Mouse (Mus musculus) heart, adult 2 months (tissue): ENCODE results near the gene Sf3b4. TPM values are rescaled to one million over a fixed set of nuclear protein-coding genes. Genes with fewer than 3 reads are reported as not detected.

Experiments used
- DNase-seq, 2 experiments: peaks; one replicate each; pipeline ENCODE4 v3.0.0; 2021
- H3K27ac ChIP-seq: fragments of 200-600 bp; 2 replicates; pipeline ENCODE4 v1.8.1; 2022
- H3K27me3 ChIP-seq: fragments of 200-500 bp; 2 replicates; pipeline ENCODE4 v1.6.1; 2012; ENCODE audit warnings: mild to moderate bottlenecking, low read length, inconsistent platforms, mixed read lengths; ENCODE audit not compliant: control insufficient read depth, insufficient read depth
- H3K36me3 ChIP-seq: fragments of 200-500 bp; 2 replicates; pipeline ENCODE4 v1.6.1; 2012; ENCODE audit warnings: low read length, inconsistent platforms; ENCODE audit not compliant: control insufficient read depth, insufficient read depth
- H3K4me1 ChIP-seq: fragments of 200-500 bp; 2 replicates; pipeline ENCODE4 v1.6.1; 2011; ENCODE audit warnings: low read length; ENCODE audit not compliant: control insufficient read depth, insufficient read depth
- H3K4me3 ChIP-seq: fragments of 200-600 bp; 2 replicates; pipeline ENCODE4 v1.8.1; 2022
- H3K79me2 ChIP-seq: fragments of 200-500 bp; replicated peaks from 2 replicates; pipeline ENCODE4 v1.6.1; 2012; ENCODE audit warnings: mild to moderate bottlenecking, inconsistent platforms, low read length, moderate library complexity, mixed read lengths; ENCODE audit not compliant: control insufficient read depth, insufficient read depth
- H3K9ac ChIP-seq: fragments of 200-500 bp; 2 replicates; pipeline ENCODE4 v1.6.1; 2012; ENCODE audit warnings: low read depth, mild to moderate bottlenecking, control low read depth, inconsistent platforms, low read length, mixed read lengths
- CTCF ChIP-seq: fragments of 200-600 bp; IDR thresholded peaks from 2 replicates; pipeline ENCODE4 v1.8.1; 2022; ENCODE audit warnings: antibody characterized with exemption, mild to moderate bottlenecking, moderate library complexity
- EP300 ChIP-seq: fragments of 200-500 bp; IDR thresholded peaks from 2 replicates; pipeline ENCODE4 v1.6.1; 2011; ENCODE audit warnings: low read depth, low read length, control low read depth; ENCODE audit not compliant: insufficient read depth
- POLR2A ChIP-seq: fragments of 200-500 bp; IDR thresholded peaks from 2 replicates; pipeline ENCODE4 v1.6.1; 2011; ENCODE audit warnings: mild to moderate bottlenecking, low read depth, low read length, control low read depth; ENCODE audit not compliant: insufficient read depth
- WGBS: fragments of 180-500 bp; shearing (Covaris S2); methylation state at CpG from one replicate; pipeline ENCODE4 v1.1.7; 2018; 5-methylcytosine and 5-hydroxymethylcytosine counted together
- intact Hi-C: fragments of 180-260 bp; cut with DNase I; formaldehyde crosslinking; loops from one replicate; pipeline ENCODE4 v1.15.1; 2025
- polyA plus RNA-seq: library from polyadenylated mRNA; depleted of rRNA; stranded (reverse); fragments of >200 nt; gene quantifications from 2 replicates; pipeline ENCODE4 v1.2.3, GENCODE M21; 2012
- total RNA-seq, 2 experiments: library from RNA; stranded (reverse); gene quantifications; 2 replicates each; pipeline ENCODE4 v1.2.3; 2021

The Sf3b4 gene
- total and polyA plus RNA-seq, 3 experiments, result 15.7 to 23.0 (median 16.5) TPM

DNA sequence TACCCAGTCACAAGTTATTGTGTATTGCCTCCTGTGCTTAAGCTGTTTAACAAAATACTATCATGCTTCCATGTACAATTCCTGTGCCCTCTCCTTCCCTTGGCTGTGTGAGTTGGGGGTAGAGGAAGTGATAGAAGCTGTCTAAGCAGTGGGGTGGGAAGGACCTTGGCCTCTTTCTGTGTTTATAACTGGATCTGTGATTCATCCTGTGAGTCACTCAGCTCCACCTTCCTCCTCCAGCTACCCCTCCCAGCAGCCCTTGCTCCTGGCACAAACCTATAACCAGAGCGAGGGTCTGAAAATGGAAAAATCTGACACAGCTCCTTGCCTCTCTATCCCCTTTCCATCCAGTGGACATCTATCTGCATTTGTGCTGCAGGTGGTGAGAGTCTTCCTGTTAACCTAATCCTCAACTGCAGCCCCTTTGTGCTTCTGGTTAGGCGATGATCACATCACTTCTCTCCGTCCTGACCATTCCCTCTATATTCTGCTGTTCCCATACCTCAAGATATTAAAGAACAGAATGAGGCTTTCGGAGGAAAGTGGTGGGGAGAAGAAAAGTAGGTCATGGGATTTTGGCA lies 11.8 kb upstream of the Sf3b4 start:
- intact Hi-C loops, result no loop called here
- Histone ChIP-seq H3K4me3 (peak overlapping the region; percentile 48), H3K36me3 (peaks cover 5% of the 10 kb centered on the region), H3K9ac (peak overlapping the region; percentile 48), H3K4me1 (peaks cover 14% of the 10 kb centered on the region), H3K27me3 (no peaks in the 10 kb centered on the region), H3K79me2 (no peaks in the 10 kb centered on the region), H3K27ac (peak overlapping the region; percentile 76)
- 20% methylated on average over 4 of the region's 4 CpGs for WGBS
- TF ChIP-seq POLR2A (peak; percentile 60), EP300 (0 out of 2 replicates have a peak, but pooled peaks have one; percentile 42), CTCF (no peak)
- DNase-seq, result peak; percentile 63 to 79

DNA sequence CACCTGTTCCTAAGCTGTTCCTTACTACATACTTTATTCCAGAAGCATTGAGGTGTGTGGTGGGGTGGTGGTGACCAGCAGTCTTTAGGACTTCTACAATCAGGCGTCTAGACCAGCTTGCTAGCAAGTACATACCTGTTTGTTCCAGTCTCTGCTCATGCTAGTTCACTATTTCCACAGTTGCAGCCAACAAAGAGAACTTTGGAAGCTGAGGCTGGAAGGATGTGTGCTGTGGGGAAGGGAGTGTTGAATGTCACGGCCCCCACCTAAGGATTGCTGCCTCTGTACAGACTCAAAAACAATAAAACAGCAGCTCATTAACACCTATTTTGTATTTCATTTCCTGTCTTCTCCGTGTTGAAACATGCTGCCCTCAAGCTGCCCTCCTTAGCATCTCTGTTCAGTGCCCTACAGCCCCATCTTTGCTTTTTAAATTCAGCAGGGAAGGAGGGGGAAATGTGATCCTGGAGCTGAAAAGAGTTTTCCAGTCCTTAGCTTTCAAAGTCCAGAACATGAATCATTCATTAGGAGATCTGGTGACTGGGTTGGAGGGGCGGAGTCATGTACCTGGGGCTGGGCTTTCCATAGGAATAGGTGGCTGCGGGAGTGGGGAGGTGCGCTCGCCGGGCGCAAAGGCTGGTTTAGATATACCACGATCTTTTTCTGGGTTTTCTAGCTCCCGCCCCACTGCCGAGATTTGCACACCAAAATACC lies 11.2 kb upstream of the Sf3b4 start:
- intact Hi-C loops, result no loop called here
- WGBS, result 2% methylated on average over 12 of the region's 12 CpGs
- H3K9ac ChIP-seq, result peak overlapping the region; percentile 57
- peaks cover 5% of the 10 kb centered on the region for H3K36me3 ChIP-seq
- H3K4me1 ChIP-seq, result peaks cover 14% of the 10 kb centered on the region
- TF ChIP-seq POLR2A, result peak; percentile 58
- TF ChIP-seq EP300, result no peak
- peak; percentile 60 to 67 for DNase-seq
- peak overlapping the region; percentile 76 for H3K27ac ChIP-seq
- H3K4me3 ChIP-seq, result peak overlapping the region; percentile 48
- H3K79me2 ChIP-seq, result no peaks in the 10 kb centered on the region
- no peaks in the 10 kb centered on the region for H3K27me3 ChIP-seq

DNA sequence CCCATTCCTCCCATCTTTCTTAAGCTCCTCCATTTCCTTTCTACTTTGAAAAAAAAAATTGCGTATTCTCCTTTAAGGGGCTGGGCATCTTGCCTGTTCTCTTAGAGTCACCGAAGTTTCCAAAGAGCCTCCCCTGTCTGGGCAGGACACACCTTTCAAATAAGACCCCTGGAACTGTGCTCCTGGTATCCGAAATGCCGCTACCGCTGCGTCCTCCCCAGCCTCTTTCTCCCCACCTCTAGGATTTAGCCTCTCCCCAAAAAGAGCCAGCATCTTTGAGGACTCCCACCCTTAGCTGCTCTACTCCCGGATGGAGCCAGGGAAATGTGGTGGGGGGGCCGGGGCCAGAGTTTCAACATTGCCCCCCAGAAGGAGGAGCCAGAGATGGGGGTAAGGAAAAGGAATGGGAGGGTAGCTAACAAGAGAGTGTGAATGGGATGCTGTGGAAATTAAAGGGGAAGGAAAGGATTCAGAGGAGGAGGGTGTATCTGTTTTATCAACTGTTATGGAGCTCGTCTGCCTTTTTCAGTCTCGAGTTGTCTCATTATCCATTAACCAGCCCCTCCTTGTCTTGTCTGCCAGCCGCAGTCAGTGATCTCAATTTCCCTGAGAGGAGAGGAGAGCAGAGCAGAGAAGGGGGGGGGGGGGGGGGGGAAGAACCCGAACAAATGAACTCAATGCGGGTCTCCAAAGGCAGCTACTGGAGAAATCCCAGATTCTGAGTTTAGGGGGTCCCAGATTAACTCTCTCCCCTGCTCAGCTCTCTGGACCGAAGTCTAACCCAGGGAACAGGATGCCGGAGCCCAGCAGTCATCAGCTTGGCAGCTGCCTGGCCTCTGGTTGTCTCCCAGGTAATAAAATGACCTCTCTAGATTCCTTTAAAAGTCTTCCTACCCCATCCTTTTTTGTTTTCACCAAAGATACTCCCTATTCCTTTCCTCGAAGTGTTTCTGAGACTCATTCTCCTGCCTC lies 10.0 kb upstream of the Sf3b4 start, which contains the start of gene Mtmr11:
Mtmr11 (plus strand) TSS at position 136 of the 972 bp plus-strand sequence.
- H3K4me3 ChIP-seq, result peak within 1 kb of the TSS; percentile 48
- peaks cover 14% of the 10 kb centered on the region for H3K4me1 ChIP-seq
- peaks cover 5% of the 10 kb centered on the region for H3K36me3 ChIP-seq
- H3K79me2 ChIP-seq, result no peaks in the 10 kb centered on the region
- DNase-seq, result peak; percentile 41 to 57
- H3K9ac ChIP-seq, result peak within 1 kb of the TSS; percentile 76
- peak within 1 kb of the TSS; percentile 76 for H3K27ac ChIP-seq
- WGBS, result 9% methylated on average over 16 of the region's 16 CpGs
- no peaks in the 10 kb centered on the region for H3K27me3 ChIP-seq
- intact Hi-C loops, result no loop called here
- TF ChIP-seq EP300 (no peak), POLR2A (0 out of 2 replicates have a peak, but pooled peaks have one; percentile 24), CTCF (no peak)

GRCm38 (mm10) chr3:96163040-96163439 lies 9.1 kb upstream of the Sf3b4 start:
- H3K27ac ChIP-seq, result no peak overlapping the region
- no peak overlapping the region for H3K9ac ChIP-seq
- no peaks in the 10 kb centered on the region for H3K27me3 ChIP-seq
- TF ChIP-seq EP300, result no peak
- TF ChIP-seq CTCF, result no peak
- TF ChIP-seq POLR2A, result no peak
- DNase-seq, result no peak
- WGBS, result 95% methylated on average over 6 of the region's 6 CpGs
- peaks cover 15% of the 10 kb centered on the region for H3K4me1 ChIP-seq
- intact Hi-C loops, result no loop called here
- H3K4me3 ChIP-seq, result no peak overlapping the region; the same call in 1 of the 2 replicates
- peaks cover 5% of the 10 kb centered on the region for H3K36me3 ChIP-seq
- no peaks in the 10 kb centered on the region for H3K79me2 ChIP-seq

- Histone ChIP-seq H3K79me2 (no peaks in the 10 kb centered on the region; the same call in 1 of the 2 replicates), H3K4me1 (peaks cover 9% of the 10 kb centered on the region), H3K27me3 (no peaks in the 10 kb centered on the region), H3K9ac (no peak overlapping the region), H3K27ac (peak overlapping the region; percentile 69), H3K36me3 (peaks cover 4% of the 10 kb centered on the region; the same call in 1 of the 2 replicates), H3K4me3 (peak overlapping the region; percentile 26)
- TF ChIP-seq EP300, result peak; percentile 53; the same call in 1 of the 2 replicates
- no peak for TF ChIP-seq CTCF
- intact Hi-C loops, result no loop called here
- WGBS, result 36% methylated on average over 12 of the region's 12 CpGs
- DNase-seq, result peak in 1 of 2 experiments; percentile 37
Measured at GRCm38 (mm10) chr3:96168466-96169158, 3.5 kb upstream of the Sf3b4 start.
